Mouse (Mus musculus): ENCODE results near the gene Rnf113a1. TPM values are rescaled to one million over a fixed set of nuclear protein-coding genes. Genes with fewer than 3 reads are reported as not detected.
"Not testable (repeated sequence)": the region's sequence is repeated elsewhere in the genome, so short reads cannot be mapped to it uniquely, and the experiment has no call there.

Rnf113a1 gene
- polyA plus RNA-seq, 1 experiment from 2014 or later = 27.1 TPM

GRCm38 (mm10) chrX:37184401-37184800, 6.6 kb upstream of the Rnf113a1 start:
- not testable (repeated sequence) for H3K9ac ChIP-seq (replicated peaks; ENCODE audit: low read depth, low read length); H3K36me3 ChIP-seq (ENCODE audit: control insufficient read depth, insufficient read depth, low read length); H3K4me3 ChIP-seq (ENCODE audit: low read depth, low read length); H3K4me1 ChIP-seq (ENCODE audit: control insufficient read depth, insufficient read depth, low read length); H3K27ac ChIP-seq (ENCODE audit: low read depth, low read length); H3K9me3 ChIP-seq (ENCODE audit: control insufficient read depth, low read length); H3K4me2 ChIP-seq (ENCODE audit: low read depth, low read length); H3K27me3 ChIP-seq (ENCODE audit: control insufficient read depth, insufficient read depth, low read length); ATAC-seq (ENCODE audit: low read depth)
- 65% methylated on average over 8 of the region's 8 CpGs for WGBS

- H3K4me2 ChIP-seq (ENCODE audit: low read depth, low read length) = peak overlapping the region; percentile 51
- ATAC-seq (ENCODE audit: low read depth) = no peak; the same call in 1 of the 2 replicates
- H3K27me3 ChIP-seq (ENCODE audit: control insufficient read depth, insufficient read depth, low read length) = no peaks in the 10 kb centered on the region
- no peak overlapping the region; the same call in none of the 2 replicates for H3K9ac ChIP-seq (replicated peaks; ENCODE audit: low read depth, low read length)
- no peak overlapping the region for H3K27ac ChIP-seq (ENCODE audit: low read depth, low read length)
- H3K4me1 ChIP-seq (ENCODE audit: control insufficient read depth, insufficient read depth, low read length) = 0 out of 2 replicates have a peak, but pooled peaks cover 4% of the 10 kb centered on the region
- no peaks in the 10 kb centered on the region for H3K9me3 ChIP-seq (ENCODE audit: control insufficient read depth, low read length)
- no peaks in the 10 kb centered on the region for H3K36me3 ChIP-seq (ENCODE audit: control insufficient read depth, insufficient read depth, low read length)
- WGBS = 20% methylated on average over 20 of the region's 20 CpGs
- peak overlapping the region; percentile 47 for H3K4me3 ChIP-seq (ENCODE audit: low read depth, low read length)
Measured at GRCm38 (mm10) chrX:37190755-37191104, 315 bp upstream of the Rnf113a1 start.

GRCm38 (mm10) chrX:37191744-37192379, 817 bp downstream of the Rnf113a1 start:
- ATAC-seq (ENCODE audit: low read depth) = peak; percentile 26

GRCm38 (mm10) chrX:37198676-37199075, 7.6 kb downstream of the Rnf113a1 start:
- H3K27ac ChIP-seq (ENCODE audit: low read depth, low read length) = no peak overlapping the region
- H3K4me1 ChIP-seq (ENCODE audit: control insufficient read depth, insufficient read depth, low read length) = no peaks in the 10 kb centered on the region
- H3K9me3 ChIP-seq (ENCODE audit: control insufficient read depth, low read length) = no peaks in the 10 kb centered on the region
- 68% methylated on average over 8 of the region's 8 CpGs for WGBS
- H3K36me3 ChIP-seq (ENCODE audit: control insufficient read depth, insufficient read depth, low read length) = no peaks in the 10 kb centered on the region
- H3K4me3 ChIP-seq (ENCODE audit: low read depth, low read length) = no peak overlapping the region
- H3K9ac ChIP-seq (replicated peaks; ENCODE audit: low read depth, low read length) = no peak overlapping the region
- H3K27me3 ChIP-seq (ENCODE audit: control insufficient read depth, insufficient read depth, low read length) = no peaks in the 10 kb centered on the region
- ATAC-seq (ENCODE audit: low read depth) = no peak
- no peak overlapping the region for H3K4me2 ChIP-seq (ENCODE audit: low read depth, low read length)

More at GRCm38 (mm10) chrX:37191744-37192379, 817 bp downstream of the Rnf113a1 start:
- peak overlapping the region; percentile 51 for H3K4me2 ChIP-seq (ENCODE audit: low read depth, low read length)
- peak overlapping the region; percentile 51 for H3K9ac ChIP-seq (replicated peaks; ENCODE audit: low read depth, low read length)
- 0 out of 2 replicates have a peak, but pooled peaks cover 4% of the 10 kb centered on the region for H3K4me1 ChIP-seq (ENCODE audit: control insufficient read depth, insufficient read depth, low read length)
- H3K27me3 ChIP-seq (ENCODE audit: control insufficient read depth, insufficient read depth, low read length) = no peaks in the 10 kb centered on the region
- 27% methylated on average over 28 of the region's 28 CpGs for WGBS
- no peaks in the 10 kb centered on the region for H3K36me3 ChIP-seq (ENCODE audit: control insufficient read depth, insufficient read depth, low read length)
- H3K9me3 ChIP-seq (ENCODE audit: control insufficient read depth, low read length) = no peaks in the 10 kb centered on the region
- peak overlapping the region; percentile 74 for H3K27ac ChIP-seq (ENCODE audit: low read depth, low read length)
- peak overlapping the region; percentile 47 for H3K4me3 ChIP-seq (ENCODE audit: low read depth, low read length)

GRCm38 (mm10) chrX:37210941-37211340, 19.9 kb downstream of the Rnf113a1 start, which contains the start of gene Gm9:
TSS of gene Gm9 (minus strand) at chrX:37211041.
- no peaks in the 10 kb centered on the region for H3K36me3 ChIP-seq (ENCODE audit: control insufficient read depth, insufficient read depth, low read length)
- no peak within 1 kb of the TSS for H3K27ac ChIP-seq (ENCODE audit: low read depth, low read length)
- no peak within 1 kb of the TSS for H3K4me2 ChIP-seq (ENCODE audit: low read depth, low read length)
- no peak within 1 kb of the TSS for H3K4me3 ChIP-seq (ENCODE audit: low read depth, low read length)
- WGBS = 86% methylated on average over 10 of the region's 10 CpGs
- no peak within 1 kb of the TSS for H3K9ac ChIP-seq (replicated peaks; ENCODE audit: low read depth, low read length)
- H3K4me1 ChIP-seq (ENCODE audit: control insufficient read depth, insufficient read depth, low read length) = no peaks in the 10 kb centered on the region
- H3K9me3 ChIP-seq (ENCODE audit: control insufficient read depth, low read length) = no peaks in the 10 kb centered on the region; the same call in 1 of the 2 replicates
- H3K27me3 ChIP-seq (ENCODE audit: control insufficient read depth, insufficient read depth, low read length) = no peaks in the 10 kb centered on the region
- no peak for ATAC-seq (ENCODE audit: low read depth)

- not testable (repeated sequence) for H3K9me3 ChIP-seq (ENCODE audit: control insufficient read depth, low read length); H3K27ac ChIP-seq (ENCODE audit: low read depth, low read length); H3K4me1 ChIP-seq (ENCODE audit: control insufficient read depth, insufficient read depth, low read length); H3K9ac ChIP-seq (replicated peaks; ENCODE audit: low read depth, low read length); H3K36me3 ChIP-seq (ENCODE audit: control insufficient read depth, insufficient read depth, low read length); H3K4me3 ChIP-seq (ENCODE audit: low read depth, low read length); H3K27me3 ChIP-seq (ENCODE audit: control insufficient read depth, insufficient read depth, low read length); ATAC-seq (ENCODE audit: low read depth); H3K4me2 ChIP-seq (ENCODE audit: low read depth, low read length)
- WGBS = 80% methylated on average over 1 of the region's 1 CpGs
Measured at GRCm38 (mm10) chrX:37222158-37222557, 31.1 kb downstream of the Rnf113a1 start, which contains the start of gene Rhox1. TSS of gene Rhox1 (minus strand) at chrX:37222258.

Other genes with a start within 250 kb of the Rnf113a1 start
- gene Sept6, start 199.5 kb upstream of the Rnf113a1 start, polyA plus RNA-seq (2014; fragmentation: Nextera tagmentation; extraction: Ambion mirVana) = 79.6 and 82.8 TPM in 2 replicates
- gene Sowahd, start 142.4 kb upstream of the Rnf113a1 start, polyA plus RNA-seq (2014; fragmentation: Nextera tagmentation; extraction: Ambion mirVana) = not detected in 2 replicates
- 292 and 307 TPM in 2 replicates for gene Rpl39, start 105.8 kb upstream of the Rnf113a1 start, polyA plus RNA-seq (2014; fragmentation: Nextera tagmentation; extraction: Ambion mirVana)
- 32.4 and 33.6 TPM in 2 replicates for gene Upf3b, start 80.9 kb upstream of the Rnf113a1 start, polyA plus RNA-seq (2014; fragmentation: Nextera tagmentation; extraction: Ambion mirVana)
- gene Nkap, start 64.5 kb upstream of the Rnf113a1 start, polyA plus RNA-seq (2014; fragmentation: Nextera tagmentation; extraction: Ambion mirVana) = 31.3 and 32.7 TPM in 2 replicates
- gene Akap14, start 22.4 kb upstream of the Rnf113a1 start, polyA plus RNA-seq (2014; fragmentation: Nextera tagmentation; extraction: Ambion mirVana) = 0.29 and 0.48 TPM in 2 replicates
- gene Ndufa1, start 82 bp upstream of the Rnf113a1 start, polyA plus RNA-seq (2014; fragmentation: Nextera tagmentation; extraction: Ambion mirVana) = 681 and 844 TPM in 2 replicates
- gene Gm9, start 19.8 kb downstream of the Rnf113a1 start, polyA plus RNA-seq (2014; fragmentation: Nextera tagmentation; extraction: Ambion mirVana) = not detected in 2 replicates
- gene Rhox1, start 31.0 kb downstream of the Rnf113a1 start, polyA plus RNA-seq (2014; fragmentation: Nextera tagmentation; extraction: Ambion mirVana) = not detected in 2 replicates
- gene Rhox2a, start 53.7 kb downstream of the Rnf113a1 start, polyA plus RNA-seq (2014; fragmentation: Nextera tagmentation; extraction: Ambion mirVana) = not detected in 2 replicates
- not detected in 2 replicates for gene Rhox3a, start 58.7 kb downstream of the Rnf113a1 start, polyA plus RNA-seq (2014; fragmentation: Nextera tagmentation; extraction: Ambion mirVana)
- not detected in 2 replicates for gene Rhox4a, start 74.1 kb downstream of the Rnf113a1 start, polyA plus RNA-seq (2014; fragmentation: Nextera tagmentation; extraction: Ambion mirVana)
- gene Rhox3a2, start 188.8 kb downstream of the Rnf113a1 start, polyA plus RNA-seq (2014; fragmentation: Nextera tagmentation; extraction: Ambion mirVana) = not detected in 2 replicates
- not detected in 2 replicates for gene Rhox4a2, start 199.6 kb downstream of the Rnf113a1 start, polyA plus RNA-seq (2014; fragmentation: Nextera tagmentation; extraction: Ambion mirVana)
- 0.36 TPM in 1 of 2 replicates, not detected in the other for gene Rhox2b, start 220.8 kb downstream of the Rnf113a1 start, polyA plus RNA-seq (2014; fragmentation: Nextera tagmentation; extraction: Ambion mirVana)
- gene Rhox4b, start 241.2 kb downstream of the Rnf113a1 start, polyA plus RNA-seq (2014; fragmentation: Nextera tagmentation; extraction: Ambion mirVana) = not detected in 2 replicates